In the genomic region with DNA sequence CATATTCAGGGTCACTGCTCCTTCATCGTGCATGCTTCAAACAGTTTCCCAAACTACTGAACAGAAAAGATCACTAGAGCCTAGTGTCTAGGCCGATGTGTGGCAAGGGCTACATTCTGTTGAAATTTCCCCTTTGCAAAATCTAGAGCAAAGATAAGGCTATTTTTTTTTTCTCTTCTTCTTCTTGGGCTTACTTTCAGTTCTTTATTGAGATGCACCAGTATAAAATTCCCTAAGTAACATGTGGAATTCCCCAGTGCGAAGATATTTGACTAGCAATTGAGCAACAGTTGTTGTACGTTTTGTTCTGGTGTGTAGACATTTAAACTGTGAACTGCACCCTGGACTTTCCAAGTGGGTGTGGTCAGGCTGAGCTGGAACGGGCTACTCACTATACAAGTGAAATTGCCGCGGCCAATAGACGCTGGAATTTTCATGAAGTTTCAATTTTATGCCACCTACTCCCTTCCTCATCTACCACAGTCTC, we compare ENCODE assay signal across 9 mouse cellular contexts. TPM values are rescaled to one million over a fixed set of nuclear protein-coding genes. Genes with fewer than 3 reads are reported as not detected.
DNase-seq lines count a peak whose midpoint lies in the region; ATAC-seq and TF ChIP-seq lines count a peak whose summit lies in the region.
"Had no signal": no experiment of that assay in that cellular context is flagged by ENCODE, and none has a peak within 500 bp of the region (broad histone marks: within the 10 kb centered on the region; RNA-seq: fewer than 3 reads in every experiment).

No protein-coding gene starts in this region.

- ATAC-seq in granulocyte monocyte progenitor cell, adult 5-6 weeks (replicated peaks; ENCODE audit: poor library complexity, severe bottlenecking), result peak; percentile 85
- peak; percentile 43; the same call in 1 of the 2 replicates for ATAC-seq in liver, embryonic 14.5 days (ENCODE audit: insufficient read depth)
- ATAC-seq in stomach, embryonic 15.5 days (ENCODE audit: insufficient read depth, low FRiP score, low read depth), result no peak

- no peak for TF ChIP-seq CTCF in liver, embryonic 14.5 days (IDR thresholded peaks at IDR 0.05; ENCODE audit: low read depth)

- no peak overlapping the region for H3K4me3 ChIP-seq in liver, embryonic 14.5 days (ENCODE audit: insufficient read depth in 1 of 2, low read depth in 2 of 2, low read length in 2 of 2)
- H3K4me3 ChIP-seq in stomach, embryonic 15.5 days (replicated peaks), result no peak overlapping the region
- no peak overlapping the region for H3K4me3 ChIP-seq in embryonic facial prominence, embryonic 10.5 days
- H3K4me3 ChIP-seq: limb, embryonic 13.5 days had no signal

- no peak for TF ChIP-seq EP300 in liver, embryonic 14.5 days (IDR thresholded peaks at IDR 0.05; ENCODE audit: low read depth)

- no peak overlapping the region for H3K27ac ChIP-seq in liver, embryonic 14.5 days
- no peak overlapping the region for H3K27ac ChIP-seq in stomach, embryonic 15.5 days
- H3K27ac ChIP-seq in embryonic facial prominence, embryonic 10.5 days (replicated peaks), result no peak overlapping the region
- H3K27ac ChIP-seq: limb, embryonic 13.5 days had no signal

- no peak overlapping the region for H3K9ac ChIP-seq in liver, embryonic 14.5 days (replicated peaks)
- no peak overlapping the region for H3K9ac ChIP-seq in stomach, embryonic 15.5 days
- H3K9ac ChIP-seq: limb, embryonic 13.5 days had no signal

- peak overlapping the region; percentile 37; the same call in 1 of the 2 replicates for H3K4me2 ChIP-seq in liver, embryonic 14.5 days (ENCODE audit: low read depth)
- H3K4me2 ChIP-seq in stomach, embryonic 15.5 days, result peak overlapping the region; percentile 16; the same call in 1 of the 2 replicates
- H3K4me2 ChIP-seq: limb, embryonic 13.5 days had no signal

- H3K4me1 ChIP-seq in liver, embryonic 14.5 days (replicated peaks; ENCODE audit: control insufficient read depth in 2 of 2, insufficient read depth in 2 of 2, low read length in 1 of 2), result peaks cover 0 to 4% of the 10 kb centered on the region in 2 experiments; a peak in 1 of 4 replicates
- no peaks in the 10 kb centered on the region for H3K4me1 ChIP-seq in stomach, embryonic 15.5 days
- peaks cover 2% of the 10 kb centered on the region for H3K4me1 ChIP-seq in embryonic facial prominence, embryonic 10.5 days

- no peaks in the 10 kb centered on the region for H3K36me3 ChIP-seq in liver, embryonic 14.5 days (replicated peaks; ENCODE audit: control insufficient read depth, insufficient read depth, low read depth)
- 0 out of 2 replicates have a peak, but pooled peaks cover 2% of the 10 kb centered on the region for H3K36me3 ChIP-seq in stomach, embryonic 15.5 days
- peaks cover 22% of the 10 kb centered on the region for H3K36me3 ChIP-seq in embryonic facial prominence, embryonic 10.5 days (replicated peaks)

- 52% methylated on average over 8 of the region's 8 CpGs for WGBS in liver, embryonic 14.5 days (ENCODE audit: insufficient replicate concordance)
- 49% methylated on average over 8 of the region's 8 CpGs for WGBS in stomach, embryonic 15.5 days
- WGBS in embryonic facial prominence, embryonic 10.5 days, result 83% methylated on average over 8 of the region's 8 CpGs

- no peaks in the 10 kb centered on the region for H3K27me3 ChIP-seq in liver, embryonic 14.5 days (ENCODE audit: control insufficient read depth, insufficient read depth, low read length)
- H3K27me3 ChIP-seq in stomach, embryonic 15.5 days (replicated peaks), result no peaks in the 10 kb centered on the region
- H3K27me3 ChIP-seq in embryonic facial prominence, embryonic 10.5 days (replicated peaks; ENCODE audit: low read depth, poor library complexity, severe bottlenecking), result 0 out of 2 replicates have a peak, but pooled peaks cover 5% of the 10 kb centered on the region
- H3K27me3 ChIP-seq: limb, embryonic 13.5 days had no signal

- no peaks in the 10 kb centered on the region for H3K9me3 ChIP-seq in liver, embryonic 14.5 days (ENCODE audit: control insufficient read depth, low read length)
- no peaks in the 10 kb centered on the region for H3K9me3 ChIP-seq in stomach, embryonic 15.5 days
- H3K9me3 ChIP-seq in embryonic facial prominence, embryonic 10.5 days, result no peaks in the 10 kb centered on the region
- H3K9me3 ChIP-seq: limb, embryonic 13.5 days had no signal

- DNase-seq in spleen, postnatal 36 days (ENCODE audit: low spot score in 2 of 2), result peak; percentile 57 to 67
- DNase-seq in spleen, postnatal 10 days (ENCODE audit: low spot score in 2 of 2), result no peak
- peak; percentile 14 to 58 (median 26) for DNase-seq in liver, embryonic 14.5 days (ENCODE audit: low read depth in 3 of 3, low spot score in 3 of 3)
- no peak for DNase-seq in MN1 (ENCODE audit: low spot score)
- no peak for DNase-seq in embryonic facial prominence, embryonic 10.5 days (ENCODE audit: low spot score)
- DNase-seq in embryo, embryonic 9.5 days (ENCODE audit: extremely low spot score), result no peak

RNA-seq across cellular contexts. Expression of a gene that starts 6.2 kb away (rescaled TPM):
- total RNA-seq in granulocyte monocyte progenitor cell, adult 5-6 weeks (2014; fragmentation: Nextera tagmentation), result 3.1 and 6.1 TPM in 2 replicates
- 34.0 and 36.2 TPM in 2 replicates for total RNA-seq in granulocyte monocyte progenitor cell, adult 5-6 weeks (2017)
- 0.58 and 0.77 TPM in 2 replicates for polyA plus RNA-seq in liver, embryonic 14.5 days (2012; rRNA removed)
- polyA plus RNA-seq in liver, embryonic 14.5 days (2014; fragmentation: Nextera tagmentation; extraction: Ambion mirVana), result 0.99 and 1.1 TPM in 2 replicates
- polyA plus RNA-seq in stomach, embryonic 15.5 days (2015; fragmentation: Nextera tagmentation; extraction: Ambion mirVana), result 2.6 TPM in 2 replicates
- polyA plus RNA-seq in embryonic facial prominence, embryonic 10.5 days (2016; fragmentation: Nextera tagmentation; extraction: Ambion mirVana), result 1.4 and 1.6 TPM in 2 replicates

Comparison
In these comparisons a context has a peak if more than half of its experiments do, and no peak if none do; other contexts are left out.
1. DNase-seq: peak in spleen, postnatal 36 days (2 of 2) and liver, embryonic 14.5 days (3 of 3); none in spleen, postnatal 10 days (0 of 2), MN1 (single experiment), embryonic facial prominence, embryonic 10.5 days (single experiment) and embryo, embryonic 9.5 days (single experiment).